Mouse (Mus musculus) testis, adult 2 months (tissue): ENCODE measurements at regions not wholly inside any gene's neighbourhood (a gene's known extent, or its start where the extent isn't known, plus 50 kb on each side); places are given as distances from the start of the nearest gene placed in this dataset.

ENCODE experiments used
- H3K27ac ChIP-seq: fragments of 200-500 bp; 2 replicates; pipeline ENCODE4 v1.5.1; 2012; ENCODE audit warnings: low read depth, low read length; ENCODE audit not compliant: control insufficient read depth, insufficient read depth
- H3K27me3 ChIP-seq: fragments of 200-500 bp; 2 replicates; pipeline ENCODE4 v1.6.1; 2012; ENCODE audit warnings: mild to moderate bottlenecking, low read length, moderate library complexity; ENCODE audit not compliant: control insufficient read depth, insufficient read depth
- H3K36me3 ChIP-seq: fragments of 200-500 bp; 2 replicates; pipeline ENCODE4 v1.6.1; 2012; ENCODE audit warnings: mild to moderate bottlenecking, low read length; ENCODE audit not compliant: control insufficient read depth, insufficient read depth
- H3K4me1 ChIP-seq: fragments of 200-500 bp; 2 replicates; pipeline ENCODE4 v1.6.1; 2012; ENCODE audit warnings: low read length; ENCODE audit not compliant: control insufficient read depth, insufficient read depth
- H3K4me3 ChIP-seq: fragments of 200-500 bp; 2 replicates; pipeline ENCODE4 v1.5.1; 2012; ENCODE audit warnings: low read depth, mild to moderate bottlenecking, low read length, moderate library complexity, mixed read lengths; ENCODE audit not compliant: control insufficient read depth
- CTCF ChIP-seq: fragments of 200-500 bp; IDR thresholded peaks from 2 replicates; pipeline ENCODE4 v1.5.1; 2012; ENCODE audit warnings: low read depth, mild to moderate bottlenecking, inconsistent platforms, low read length, moderate library complexity; ENCODE audit not compliant: control insufficient read depth, insufficient read depth, insufficient replicate concordance
- POLR2A ChIP-seq: fragments of 200-500 bp; IDR thresholded peaks from 2 replicates; pipeline ENCODE4 v1.6.1; 2012; ENCODE audit warnings: low read depth, mild to moderate bottlenecking, inconsistent platforms, low read length, moderate library complexity; ENCODE audit not compliant: control insufficient read depth

DNA sequence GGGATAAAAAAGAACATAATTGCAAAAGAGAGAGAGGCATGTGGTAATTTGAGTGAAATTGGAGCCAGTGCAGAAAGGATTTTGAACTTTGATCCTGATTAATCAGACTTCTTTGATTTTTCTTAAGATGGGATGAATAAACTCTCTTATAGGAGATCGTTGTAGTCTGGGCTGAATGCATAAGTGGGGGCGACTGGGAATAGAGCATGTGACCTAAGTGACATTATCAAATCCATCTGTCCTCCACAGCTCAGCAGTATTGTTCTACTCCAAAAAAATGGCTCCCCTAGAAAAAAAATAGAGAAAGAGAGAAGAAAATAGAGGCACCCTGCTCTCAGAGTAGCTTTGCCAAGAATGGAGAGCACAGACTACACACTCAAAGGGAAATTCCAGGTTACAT, 1286.1 kb upstream of the Cdh8 start:
- H3K27ac ChIP-seq = no peak overlapping the region
- H3K4me3 ChIP-seq = no peak overlapping the region
- no peak for TF ChIP-seq CTCF
- no peak for TF ChIP-seq POLR2A
- H3K27me3 ChIP-seq = no peaks in the 10 kb centered on the region
- no peaks in the 10 kb centered on the region for H3K36me3 ChIP-seq
- H3K4me1 ChIP-seq = no peaks in the 10 kb centered on the region

DNA sequence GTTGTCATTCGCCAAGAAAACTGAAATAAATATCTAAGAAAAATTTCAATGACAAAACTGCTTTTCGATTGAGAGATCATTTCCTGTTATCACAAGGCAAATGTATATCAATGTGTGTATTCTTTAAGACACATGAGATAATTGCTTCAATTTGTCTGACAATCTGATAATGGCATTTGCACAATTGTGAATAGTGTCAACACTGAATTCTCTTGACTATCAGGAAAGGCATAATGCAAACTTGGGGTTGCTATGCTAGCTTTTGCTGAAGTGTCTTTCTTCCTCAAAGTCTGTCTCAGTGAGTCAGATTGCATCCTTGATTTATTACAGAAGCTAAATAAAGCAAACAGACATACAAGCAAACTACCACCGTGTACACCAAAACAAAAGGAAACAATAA, 1278.8 kb upstream of the Cdh8 start:
- H3K4me3 ChIP-seq = no peak overlapping the region
- no peak overlapping the region for H3K27ac ChIP-seq
- no peaks in the 10 kb centered on the region for H3K27me3 ChIP-seq
- H3K4me1 ChIP-seq = no peaks in the 10 kb centered on the region
- no peak for TF ChIP-seq CTCF
- TF ChIP-seq POLR2A = no peak
- H3K36me3 ChIP-seq = no peaks in the 10 kb centered on the region

DNA sequence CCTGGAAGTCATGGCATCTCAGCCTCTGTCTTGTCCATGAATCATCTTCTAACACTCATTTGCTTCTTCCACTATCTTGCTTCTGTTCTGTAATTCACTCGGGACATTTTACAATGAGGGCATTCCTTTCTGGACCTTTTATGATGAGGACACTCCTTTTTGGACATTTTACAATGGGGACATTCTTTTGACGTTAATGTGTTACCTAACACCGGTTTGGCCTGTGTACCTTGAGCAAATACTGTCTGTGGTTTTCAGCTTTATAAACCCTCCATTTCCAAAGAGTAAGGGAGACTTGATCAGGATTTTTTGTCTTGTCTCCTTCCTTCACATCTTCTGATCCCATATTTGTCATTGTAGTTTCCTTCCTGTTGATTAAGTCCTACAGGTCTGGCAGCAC, 1262.3 kb upstream of the Cdh8 start:
- Histone ChIP-seq H3K27me3 (no peaks in the 10 kb centered on the region), H3K4me3 (no peak overlapping the region), H3K36me3 (no peaks in the 10 kb centered on the region), H3K27ac (no peak overlapping the region), H3K4me1 (no peaks in the 10 kb centered on the region)
- TF ChIP-seq POLR2A (no peak), CTCF (no peak)
